Mouse (Mus musculus) CD4-positive, CD25-positive, alpha-beta regulatory T cell, adult 9 weeks (primary cell): ENCODE data around the gene Gm8978. TPM values are rescaled to one million over a fixed set of nuclear protein-coding genes. Genes with fewer than 3 reads are reported as not detected.

Experiments used
- polyA plus RNA-seq: library from polyadenylated mRNA; unstranded; fragments of 100-300 nt; shearing (Covaris generic); gene quantifications from one replicate; pipeline ENCODE4 v1.2.1, GENCODE M21; 2017

The Gm8978 gene
- polyA plus RNA-seq = not detected

DNA sequence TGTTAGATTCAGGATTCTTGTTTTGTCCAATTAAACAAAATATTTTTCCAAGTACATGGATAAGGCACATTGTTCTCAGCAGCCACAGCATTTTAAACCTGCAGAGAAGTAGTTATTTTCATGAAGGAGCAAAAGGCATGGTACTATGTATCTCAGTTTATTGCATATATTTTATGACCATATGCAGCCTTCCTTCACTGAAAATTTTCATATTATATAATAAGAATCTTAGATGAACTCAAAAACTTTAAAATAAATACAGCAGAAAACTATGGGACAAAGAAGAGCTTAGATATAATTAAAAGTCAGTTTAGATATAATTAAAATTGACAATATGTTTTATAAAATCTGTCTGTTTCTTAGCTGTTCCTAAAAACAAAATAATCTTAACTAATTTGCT lies at the start of gene Gm8978:
TSS of gene Gm8978 (minus strand) at position 101 of the 400 bp plus-strand sequence.

Other genes starting within 250 kb of the Gm8978 start
- 4.6 TPM for gene Rnls, start 233.0 kb downstream of the Gm8978 start, polyA plus RNA-seq
- not detected for gene Lipo4, start 107.5 kb downstream of the Gm8978 start, polyA plus RNA-seq
- 0.32 TPM for gene Lipo2, start 126.1 kb upstream of the Gm8978 start, polyA plus RNA-seq
- gene Lipo3, start 136.7 kb upstream of the Gm8978 start, polyA plus RNA-seq = 18.4 TPM
- gene Lipo1, start 162.2 kb upstream of the Gm8978 start, polyA plus RNA-seq = not detected